Mouse (Mus musculus) gastrocnemius, postnatal 36 days (tissue): Measurements from ENCODE around the gene Tlk2. TPM values are rescaled to one million over a fixed set of nuclear protein-coding genes. Genes with fewer than 3 reads are reported as not detected.
"Not testable (repeated sequence)": the region's sequence is repeated elsewhere in the genome, so short reads cannot be mapped to it uniquely, and the experiment has no call there.

Experiments
- DNase-seq, 2 experiments: peaks; one replicate each; pipeline ENCODE4 v3.0.0; 2022
- intact Hi-C: fragments of 180-260 bp; cut with DNase I; formaldehyde crosslinking; loops from one replicate; pipeline ENCODE4 v1.15.1; 2025
- long read RNA-seq, 2 experiments: library from polyadenylated mRNA; stranded (forward); transcript quantifications; one replicate each; pipeline ENCODE4 v2.0.0; 2021
- total RNA-seq, 2 experiments: library from RNA; stranded (reverse); gene quantifications; 2 replicates each; pipeline ENCODE4 v1.2.3; 2021

Gene Tlk2
- 10 to 100 TPM; 37.4 to 41.1 TPM for total RNA-seq
- long read RNA-seq, experiment 1, partial matches to known transcripts: 2 of 11 reads
- long read RNA-seq, experiment 1, other reads (novel, unspliced or antisense): 7 of 11 reads
- long read RNA-seq, experiment 2, transcript Tlk2-204 (22 exons, 3,699 nt): major isoform, 9 of 23 reads
- long read RNA-seq, experiment 2, partial matches to known transcripts: 2 of 23 reads
- long read RNA-seq, experiment 2, other reads (novel, unspliced or antisense): 10 of 23 reads

DNA sequence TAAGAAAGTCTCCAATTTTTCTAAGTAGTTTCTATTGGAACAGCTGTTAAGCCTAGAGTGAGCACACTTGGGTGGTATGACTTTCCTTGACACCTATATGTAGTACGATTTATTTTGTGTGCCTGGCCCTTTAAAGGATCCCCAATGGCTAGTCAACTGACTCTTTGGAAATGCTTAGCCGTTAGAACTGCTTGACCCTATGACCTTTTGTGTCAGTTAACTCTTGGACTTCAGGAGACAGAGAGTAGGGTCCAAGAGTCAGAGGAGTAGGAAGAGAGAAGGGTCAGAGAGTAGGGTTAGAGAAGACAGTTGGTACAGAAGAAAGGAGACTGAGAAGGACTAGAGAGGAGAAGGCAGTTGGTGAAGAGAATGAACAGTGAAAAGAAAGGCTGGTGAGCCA is at the start of gene Tlk2:
Tlk2 (plus strand) TSS at position 292 of the 400 bp plus-strand sequence.
- no peak for DNase-seq
- intact Hi-C loops: loop anchor here (5.0 kb wide), 1 partner anchor 51 kb away; the partner anchor contains the start of gene Mettl2

DNA sequence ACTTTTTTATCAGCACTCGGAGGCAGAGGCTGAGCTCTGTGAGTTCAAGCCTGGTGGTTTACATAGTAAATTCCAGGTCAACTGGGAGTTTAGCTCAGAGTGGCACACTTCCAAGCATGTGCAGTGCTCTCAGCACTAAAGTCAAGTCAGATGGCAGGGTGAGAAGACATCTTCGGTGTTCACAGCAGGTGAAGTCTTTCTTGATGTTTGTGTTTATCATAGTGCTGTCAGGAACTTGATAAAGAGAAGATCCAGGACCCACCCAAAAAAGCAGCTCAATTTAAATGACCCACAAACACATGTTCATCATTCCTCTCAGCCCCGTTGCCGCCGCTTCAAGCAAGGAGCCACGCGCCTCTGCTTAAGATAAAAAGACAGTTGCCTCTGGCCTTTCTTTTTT is 42.9 kb upstream of the Tlk2 start:
- intact Hi-C loops: no loop called here
- no peak for DNase-seq

DNA sequence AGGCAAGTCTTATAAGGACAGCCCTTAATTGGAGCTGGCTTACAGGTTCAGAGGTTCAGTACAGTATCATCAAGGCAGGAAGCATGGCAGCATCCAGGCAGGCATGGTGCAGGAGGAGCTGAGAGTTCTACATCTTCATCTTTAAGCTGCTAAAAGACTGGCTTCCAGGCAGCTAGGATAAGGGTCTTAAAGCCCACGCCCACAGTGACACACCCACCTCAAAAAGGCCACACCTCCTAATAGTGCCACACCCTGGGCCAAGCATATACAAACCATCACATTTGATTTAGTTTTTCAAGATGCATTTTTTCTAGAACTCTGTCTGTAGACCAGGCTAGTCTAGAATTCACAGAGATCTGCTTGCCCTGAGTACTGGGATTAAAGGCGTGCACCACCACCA is 41.4 kb upstream of the Tlk2 start:
- intact Hi-C loops, DNase-seq: not testable (repeated sequence)

DNA sequence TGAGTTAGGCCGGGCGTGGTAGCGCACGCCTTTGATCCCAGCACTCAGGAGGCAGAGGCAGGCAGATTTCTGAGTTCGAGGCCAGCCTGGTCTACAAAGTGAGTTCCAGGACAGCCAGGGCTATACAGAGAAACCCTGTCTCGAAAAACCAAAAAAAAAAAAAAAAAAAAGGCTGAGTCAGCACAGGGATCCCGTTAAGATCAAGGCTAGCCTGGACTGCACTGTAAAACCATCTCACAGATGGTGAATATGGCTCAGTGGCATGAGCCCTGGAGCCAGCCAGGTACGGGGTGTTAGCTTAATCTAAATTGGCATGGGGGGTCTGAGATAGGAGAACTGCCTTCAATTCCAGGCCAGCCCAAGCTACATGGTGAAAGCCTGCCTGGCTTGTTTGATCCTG is 38.1 kb upstream of the Tlk2 start:
- intact Hi-C loops, DNase-seq: not testable (repeated sequence)

DNA sequence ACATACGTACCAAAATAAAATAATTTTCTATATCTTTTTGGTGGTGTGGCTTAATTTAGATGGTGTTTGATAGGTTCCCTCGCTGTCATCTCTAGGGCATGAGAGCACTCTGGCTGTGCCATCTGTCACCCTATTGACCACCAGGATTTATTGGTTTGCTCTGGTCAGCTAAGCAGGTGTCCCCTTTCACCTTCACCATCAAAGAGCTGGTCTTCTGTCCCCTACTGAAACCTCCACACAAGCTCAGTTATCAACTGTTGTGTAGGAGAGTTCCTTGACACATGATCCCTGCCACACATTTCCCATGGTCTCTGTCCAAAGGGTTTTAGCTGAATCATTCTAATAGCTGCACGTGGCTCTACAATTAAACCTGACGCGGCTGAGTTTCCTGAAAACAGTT is 37.5 kb upstream of the Tlk2 start:
- no peak for DNase-seq
- intact Hi-C loops: no loop called here

DNA sequence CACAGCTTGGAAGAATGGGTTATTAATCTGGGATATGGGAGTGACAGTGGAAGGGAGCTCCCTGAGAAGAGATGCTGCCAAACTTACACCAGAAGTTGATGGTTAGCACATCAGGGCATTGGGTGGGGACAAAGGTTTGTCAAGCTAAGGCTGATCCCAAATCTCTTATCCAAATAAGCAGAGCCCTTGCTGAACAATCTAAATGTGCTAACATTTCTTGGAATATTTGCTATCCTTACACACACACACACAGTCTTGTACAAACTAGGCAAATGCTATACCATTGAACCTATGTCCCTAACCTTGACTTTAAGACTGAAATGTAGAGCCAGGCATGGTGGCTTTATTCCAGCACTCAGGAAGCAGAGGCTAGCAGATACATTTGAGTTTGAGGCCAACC is 35.0 kb upstream of the Tlk2 start:
- DNase-seq: no peak
- intact Hi-C loops: no loop called here

DNA sequence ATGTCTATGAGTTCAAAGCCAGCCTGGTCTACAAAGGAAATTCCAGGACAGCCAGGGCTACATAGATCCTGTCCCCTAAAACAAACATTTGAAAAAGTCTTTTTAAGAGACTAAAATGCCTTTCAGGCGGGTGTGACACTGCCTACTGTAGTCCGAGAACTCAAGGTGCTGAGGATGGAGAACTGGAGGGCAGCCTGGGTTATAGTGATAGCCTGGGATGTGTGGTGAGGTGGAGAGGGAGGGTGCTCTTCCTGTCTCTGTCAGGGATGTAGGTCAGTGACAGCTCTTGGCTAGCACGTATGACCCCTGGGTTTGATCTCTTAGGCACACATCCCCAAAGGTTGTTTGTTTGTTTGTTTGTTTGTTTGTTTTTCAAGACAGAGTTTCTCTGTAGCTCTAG is 34.5 kb upstream of the Tlk2 start:
- DNase-seq: no peak
- intact Hi-C loops: no loop called here

DNA sequence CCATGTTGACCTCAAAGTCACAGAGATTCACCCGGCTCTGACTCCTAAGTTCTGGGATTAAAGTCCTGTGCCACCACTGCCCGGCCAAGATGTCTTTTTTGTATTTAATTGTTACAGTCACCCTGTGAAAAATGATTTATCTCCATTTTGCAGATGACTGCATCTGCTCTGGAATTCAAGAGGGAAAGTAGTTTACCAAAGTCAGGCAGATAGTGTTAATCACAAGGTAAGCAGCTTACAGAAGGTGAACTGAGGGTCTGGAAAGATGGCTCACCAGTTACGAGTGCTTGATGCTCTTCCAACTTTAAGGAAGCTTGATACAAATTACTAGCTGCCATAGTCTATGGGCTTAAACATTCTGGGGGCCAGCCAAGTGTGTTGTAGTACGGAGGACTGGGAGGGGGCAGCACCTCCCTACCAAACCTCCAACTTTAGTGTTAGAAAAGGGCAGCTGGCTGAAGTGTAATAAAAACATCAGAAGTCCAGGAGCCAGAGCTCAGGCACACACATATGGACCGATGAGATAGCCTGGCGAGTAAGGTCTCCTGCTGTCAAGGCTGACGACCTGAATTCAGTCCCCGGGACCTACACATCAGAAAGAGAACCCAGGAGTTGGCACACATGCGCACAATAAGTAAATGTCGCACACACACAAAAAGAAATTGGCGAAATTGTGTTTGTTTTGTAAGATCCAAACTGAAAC is 33.9 kb upstream of the Tlk2 start:
- DNase-seq: no peak
- intact Hi-C loops: no loop called here

DNA sequence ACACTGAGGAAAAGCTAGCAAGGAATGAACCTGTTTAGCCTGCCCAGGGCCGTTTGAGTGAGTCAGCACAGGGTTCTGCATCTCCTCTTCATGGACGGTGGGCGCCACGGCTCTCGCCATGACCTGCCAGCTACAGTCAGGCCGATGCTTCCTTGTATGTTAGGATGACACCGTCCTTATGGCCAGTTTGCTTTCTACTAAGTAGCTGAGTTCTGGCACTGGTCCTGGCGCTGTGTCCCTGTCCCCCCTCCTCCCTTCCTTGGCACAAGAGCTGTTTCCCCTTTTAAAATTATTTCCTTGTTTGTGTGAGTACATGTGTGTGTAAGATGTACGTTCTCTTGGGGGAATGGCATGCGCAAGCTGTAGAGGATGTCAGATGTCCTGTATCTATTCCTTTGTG is 33.4 kb upstream of the Tlk2 start:
- DNase-seq: no peak
- intact Hi-C loops: no loop called here

DNA sequence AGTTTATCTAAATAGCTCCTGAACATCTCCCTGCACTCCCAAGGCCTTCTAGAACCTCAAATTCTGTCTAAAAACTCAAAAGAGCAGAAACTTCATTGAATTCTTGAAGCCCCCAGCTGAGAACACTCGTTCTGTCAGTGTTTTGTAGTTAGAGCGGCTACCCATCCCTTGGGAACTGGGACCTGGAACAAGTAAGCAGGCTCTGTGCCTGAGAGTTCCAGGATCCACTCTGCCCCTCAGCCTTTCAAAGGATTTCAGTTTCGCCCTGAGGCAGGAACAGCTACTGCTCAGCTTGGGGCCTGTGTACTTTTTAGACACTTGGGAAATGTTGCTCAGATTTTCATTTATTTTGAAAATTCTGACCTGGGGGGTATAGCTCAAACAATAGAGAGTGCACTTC is 32.0 kb upstream of the Tlk2 start, which contains the start of gene Gm10842:
Gm10842 (plus strand) TSS at position 301 of the 400 bp plus-strand sequence.
- intact Hi-C loops: no loop called here
- DNase-seq: no peak

DNA sequence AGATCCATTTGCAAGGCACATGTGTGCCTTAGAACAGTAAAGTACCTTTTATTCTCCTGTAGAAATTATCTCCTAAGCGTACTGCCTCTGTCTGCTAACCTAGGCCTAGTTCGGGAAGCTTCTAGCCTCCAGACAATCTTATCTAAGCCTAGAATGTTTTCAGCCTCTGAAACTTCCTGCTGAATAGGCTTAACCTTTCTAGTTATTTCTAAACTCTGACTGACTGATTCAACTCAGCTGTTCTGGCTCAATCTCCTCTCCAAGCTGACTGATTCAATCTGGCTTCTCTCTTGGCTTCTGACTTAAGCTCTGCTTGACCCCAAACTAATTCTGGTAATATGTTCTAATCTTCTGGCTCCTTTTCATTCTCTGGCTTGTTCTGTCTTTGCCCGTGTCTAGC is 29.3 kb upstream of the Tlk2 start:
- intact Hi-C loops: no loop called here
- DNase-seq: no peak

DNA sequence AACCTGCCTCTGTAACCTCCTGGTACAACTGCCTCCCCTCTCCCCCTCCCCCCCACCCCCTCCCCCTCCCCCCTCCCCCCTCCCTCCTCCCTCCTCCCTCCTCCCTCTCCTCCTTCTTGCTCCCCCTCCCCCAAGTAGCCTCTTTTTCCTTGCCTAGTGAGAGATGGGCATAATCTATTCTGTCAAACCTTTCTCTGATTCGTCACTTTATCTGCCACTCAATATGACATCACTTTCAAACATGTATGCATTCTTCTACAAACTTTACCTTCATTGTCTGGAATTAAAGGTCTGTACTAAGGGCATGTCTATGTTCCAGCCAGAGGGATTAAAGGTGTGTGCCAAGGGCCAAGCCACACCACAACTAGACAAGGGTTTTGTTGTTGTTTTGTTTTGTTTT is 28.8 kb upstream of the Tlk2 start:
- intact Hi-C loops: no loop called here

DNA sequence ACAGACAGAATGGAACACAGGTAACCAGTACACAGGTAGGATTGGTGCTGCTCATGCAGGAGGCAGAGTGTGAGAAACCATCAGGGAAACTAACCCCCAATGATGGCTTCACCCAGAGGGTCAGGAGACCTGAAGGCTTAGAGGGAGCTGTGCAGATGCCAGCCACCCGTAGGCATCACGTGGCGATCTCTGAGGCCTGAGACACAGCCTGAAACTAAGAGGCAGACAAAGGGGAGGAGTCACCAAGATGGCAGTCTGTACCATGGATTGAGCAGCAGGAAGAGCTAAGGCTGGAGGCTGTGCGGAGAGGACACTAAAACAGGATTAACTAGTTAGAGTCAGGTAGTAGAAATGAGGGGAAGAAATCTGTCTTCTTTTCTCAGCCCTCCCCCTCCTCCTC is 27.9 kb upstream of the Tlk2 start:
- DNase-seq: no peak
- intact Hi-C loops: no loop called here

More for the DNA sequence above, 28.8 kb upstream of the Tlk2 start:
- DNase-seq: no peak

DNA sequence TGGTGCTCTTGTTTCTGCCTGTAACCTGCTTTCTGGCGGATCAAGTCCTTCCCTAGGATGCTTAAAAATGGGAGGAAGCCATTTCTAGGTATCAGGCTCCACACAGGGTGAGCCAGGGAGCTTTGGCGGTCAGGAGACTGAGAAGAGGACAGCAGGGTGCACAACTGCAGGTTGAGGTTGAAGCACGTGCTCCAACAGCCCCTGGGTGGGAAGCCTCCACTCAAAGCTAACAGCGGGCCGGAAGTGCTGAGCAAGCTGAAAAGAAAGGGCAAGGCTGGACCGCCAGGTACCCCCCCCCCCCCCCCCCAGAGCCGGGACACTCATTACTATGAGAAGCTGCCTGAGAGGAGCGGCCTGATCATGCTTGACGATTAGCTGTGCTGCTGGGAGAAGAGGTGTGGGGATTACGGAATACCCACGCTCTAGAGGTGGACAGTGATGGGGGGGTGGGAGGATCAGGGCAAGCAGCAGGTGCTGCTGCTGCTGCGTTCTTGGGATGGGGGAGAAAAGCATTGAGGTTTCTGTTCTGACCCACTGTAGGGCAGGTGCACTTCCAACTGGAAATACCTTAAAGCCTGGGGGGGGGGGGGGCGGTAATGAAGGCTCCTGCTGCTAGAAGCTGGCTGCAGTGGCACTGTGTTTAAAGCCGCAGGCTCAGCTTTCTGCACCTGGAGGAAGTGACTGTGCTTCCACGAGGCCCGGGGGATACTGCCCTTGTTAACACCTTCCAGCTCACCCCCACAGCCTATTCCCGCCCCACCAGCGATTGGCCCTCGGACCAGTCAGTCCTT is 27.2 kb upstream of the Tlk2 start:
- intact Hi-C loops: no loop called here

DNA sequence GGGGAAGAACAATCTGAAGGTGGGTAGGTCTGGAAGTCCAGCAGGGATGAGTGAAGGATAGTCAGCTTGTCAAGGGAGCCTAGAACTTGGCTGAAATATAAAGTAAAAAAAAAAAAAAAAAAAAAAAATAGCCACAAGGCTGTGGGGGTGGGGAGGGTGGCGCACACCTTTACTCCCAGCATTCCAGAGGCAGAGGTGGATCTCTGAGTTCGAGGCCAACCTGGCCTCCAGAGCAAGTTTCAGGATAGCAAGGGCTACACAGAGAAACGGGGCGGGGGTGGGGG is 26.6 kb upstream of the Tlk2 start:
- no peak for DNase-seq
- intact Hi-C loops: no loop called here

More for the DNA sequence above, 27.2 kb upstream of the Tlk2 start:
- no peak for DNase-seq

DNA sequence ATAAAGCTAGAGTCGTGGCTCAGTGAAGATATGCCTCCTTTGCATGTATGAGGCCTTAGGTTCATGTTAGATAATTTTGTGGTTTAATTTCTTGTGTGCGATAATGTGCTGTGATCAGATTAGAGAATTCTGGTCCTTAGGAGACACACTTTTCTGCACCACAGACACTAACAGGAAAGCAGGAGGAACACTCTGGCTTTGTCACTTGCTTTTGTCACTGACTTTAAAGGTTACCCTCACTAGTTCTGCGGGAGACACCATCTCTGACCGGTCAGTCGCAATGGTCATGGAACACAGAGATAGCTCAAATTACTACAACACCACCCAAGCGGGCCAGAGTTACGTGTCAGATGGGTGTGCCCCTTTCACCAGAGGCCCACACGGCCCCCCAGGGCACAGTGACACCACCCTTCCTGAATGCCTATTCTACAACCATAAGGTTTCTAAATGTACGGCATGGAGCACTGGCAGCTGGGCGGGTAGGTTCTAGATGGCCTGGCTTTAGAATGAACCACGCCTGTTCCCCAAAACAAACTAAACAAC is 26.2 kb upstream of the Tlk2 start:
- no peak for DNase-seq
- intact Hi-C loops: no loop called here

DNA sequence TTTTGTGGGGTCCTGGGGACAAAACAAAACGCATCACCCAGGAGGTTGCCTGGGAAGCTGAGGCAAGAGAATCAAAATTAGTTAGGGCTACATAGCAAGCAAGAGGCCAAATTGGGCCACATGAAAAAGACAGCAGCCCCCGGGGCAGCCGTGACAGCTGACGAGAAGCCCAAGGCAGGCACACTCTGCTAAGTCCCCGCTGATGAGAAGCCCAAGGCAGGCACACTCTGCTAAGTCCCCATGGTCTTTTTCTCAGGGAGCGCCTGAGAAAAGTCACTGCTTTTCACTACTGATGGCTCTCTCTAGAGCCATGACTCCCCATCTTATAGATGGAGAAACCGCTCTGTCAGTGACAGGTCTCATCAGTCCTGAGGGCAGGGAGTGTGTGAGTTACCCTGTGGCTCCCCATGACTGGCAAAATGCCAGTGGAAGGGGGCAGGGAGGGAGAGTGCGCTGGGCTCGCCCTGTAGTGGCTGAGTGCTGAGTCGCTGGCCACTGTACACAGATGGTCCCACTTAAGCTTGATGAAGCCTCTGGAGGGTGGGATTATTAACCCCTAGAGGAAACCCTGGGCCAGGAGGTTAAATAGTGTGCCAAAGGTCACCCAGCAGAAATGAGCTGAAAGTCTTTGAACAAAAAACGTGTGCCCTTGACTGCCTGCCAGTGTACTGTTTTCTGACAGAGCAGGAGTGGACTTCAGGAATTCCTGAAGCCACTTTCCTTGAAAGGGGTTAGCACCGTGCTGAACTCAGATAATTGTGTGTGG is 25.4 kb upstream of the Tlk2 start:
- intact Hi-C loops: no loop called here
- no peak for DNase-seq

DNA sequence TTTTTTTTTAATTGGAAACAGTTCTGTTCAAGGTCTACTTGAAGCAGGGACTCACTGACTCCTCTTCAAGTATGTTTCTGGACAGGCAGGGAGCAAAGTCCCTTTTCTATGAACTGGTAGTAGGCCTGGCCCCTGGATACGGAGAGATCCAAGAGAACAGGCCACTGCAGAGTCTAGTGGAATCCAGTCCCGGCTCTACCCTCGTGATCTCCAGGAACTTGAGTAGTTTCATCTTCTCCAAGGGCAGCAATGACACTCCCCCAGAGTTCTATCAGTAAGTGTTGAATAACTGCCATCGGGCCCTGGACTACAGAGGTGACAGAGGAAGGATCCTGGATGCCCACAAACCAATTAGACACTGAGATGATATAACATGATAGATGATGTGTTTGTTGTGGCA is 22.7 kb upstream of the Tlk2 start:
- intact Hi-C loops: no loop called here
- DNase-seq: no peak

DNA sequence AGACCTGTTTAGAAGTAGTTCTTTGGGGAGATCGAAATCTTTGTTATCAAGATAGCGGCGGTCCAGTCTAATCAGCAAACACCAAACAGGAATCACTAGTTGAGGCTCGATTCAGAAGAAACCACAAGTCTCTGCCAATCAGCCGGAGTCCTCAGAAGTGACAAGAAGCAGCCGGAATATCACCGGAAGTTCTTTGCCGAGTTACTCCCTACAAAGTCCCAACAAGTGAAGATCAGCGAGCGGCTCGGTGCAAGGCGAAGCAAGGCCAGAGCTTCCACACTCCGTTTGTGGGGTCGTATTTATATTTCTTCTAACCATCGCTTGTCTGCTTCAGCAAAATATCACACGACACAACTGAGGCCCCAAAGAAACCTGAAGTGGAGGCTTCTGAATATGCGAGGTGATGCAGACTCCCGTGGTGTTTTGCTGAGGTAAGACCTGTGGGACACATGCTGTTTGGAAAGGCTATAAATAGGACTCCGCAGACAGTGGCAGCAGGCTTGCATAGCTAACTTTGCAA is 21.8 kb upstream of the Tlk2 start:
- DNase-seq: no peak

DNA sequence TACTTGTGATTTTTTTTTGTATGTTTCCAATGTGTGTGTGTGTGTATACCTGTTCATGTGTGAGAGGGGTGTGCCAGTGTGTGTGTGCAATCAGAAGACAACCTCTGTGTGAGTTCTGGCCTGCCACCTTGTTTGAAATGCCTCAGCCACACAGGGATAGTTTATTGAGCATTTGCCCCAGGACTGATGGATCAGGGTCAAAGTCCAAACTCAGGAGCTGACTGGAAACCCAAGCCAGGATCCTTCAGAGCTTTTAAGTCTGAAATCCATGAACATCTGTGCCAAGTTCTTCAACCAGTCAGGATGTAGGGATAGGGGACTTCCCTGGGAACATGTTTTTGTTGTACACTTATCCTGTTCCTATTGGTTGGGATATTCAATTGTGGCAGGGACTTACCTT is 20.6 kb upstream of the Tlk2 start:
- intact Hi-C loops: no loop called here
- DNase-seq: no peak

More for the DNA sequence above, 21.8 kb upstream of the Tlk2 start:
- intact Hi-C loops: no loop called here
